Mouse (Mus musculus): ENCODE measurements at regions not wholly inside any gene's neighbourhood (a gene's known extent, or its start where the extent isn't known, plus 50 kb on each side); places are given as distances from the start of the nearest gene placed in this dataset.

- Histone ChIP-seq H3K9me3 (ENCODE audit: control insufficient read depth, low read length) (no peaks in the 10 kb centered on the region), H3K4me3 (replicated peaks; ENCODE audit: low read length) (no peak overlapping the region), H3K4me1 (replicated peaks; ENCODE audit: control insufficient read depth, insufficient read depth, low read length) (no peaks in the 10 kb centered on the region), H3K27ac (no peak overlapping the region), H3K27me3 (ENCODE audit: control insufficient read depth, insufficient read depth, low read length) (no peaks in the 10 kb centered on the region), H3K9ac (no peak overlapping the region), H3K4me2 (replicated peaks) (no peak overlapping the region), H3K36me3 (replicated peaks; ENCODE audit: control insufficient read depth, insufficient read depth) (no peaks in the 10 kb centered on the region)
- ATAC-seq (ENCODE audit: low FRiP score) (no peak), DNase-seq (ENCODE audit: low spot score) (no peak)
- WGBS = 90% methylated on average over 14 of the region's 14 CpGs
These were observed 195.0 kb upstream of the Cxcr4 start for GRCm38 (mm10) chr1:128786941-128787569.

DNA sequence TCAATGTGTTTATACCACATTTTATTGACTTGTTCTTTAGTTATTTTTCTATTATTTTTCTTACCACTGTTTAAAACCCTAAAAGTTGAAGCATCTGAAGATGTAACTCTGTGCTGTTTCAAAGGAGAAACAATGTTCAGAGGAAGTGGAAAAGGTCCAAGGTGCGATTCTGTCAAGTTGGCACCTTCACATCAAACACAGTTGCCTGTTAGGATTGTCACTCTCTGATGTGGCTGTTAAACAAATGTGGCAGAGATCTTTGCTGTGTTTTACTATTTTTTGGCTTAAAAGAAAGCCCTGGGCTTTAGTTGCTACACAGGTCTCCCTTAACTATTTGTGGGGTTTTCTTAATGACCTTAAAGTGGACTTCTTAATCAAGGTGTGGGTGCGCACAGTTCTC, 190.2 kb upstream of the Cxcr4 start:
- no peak overlapping the region for H3K4me2 ChIP-seq (replicated peaks)
- WGBS = 94% methylated on average over 2 of the region's 2 CpGs
- ATAC-seq (ENCODE audit: low FRiP score) = no peak
- no peaks in the 10 kb centered on the region for H3K4me1 ChIP-seq (replicated peaks; ENCODE audit: control insufficient read depth, insufficient read depth, low read length)
- no peaks in the 10 kb centered on the region for H3K36me3 ChIP-seq (replicated peaks; ENCODE audit: control insufficient read depth, insufficient read depth)
- no peaks in the 10 kb centered on the region for H3K27me3 ChIP-seq (ENCODE audit: control insufficient read depth, insufficient read depth, low read length)
- H3K9me3 ChIP-seq (ENCODE audit: control insufficient read depth, low read length) = no peaks in the 10 kb centered on the region
- no peak overlapping the region for H3K9ac ChIP-seq
- no peak overlapping the region for H3K27ac ChIP-seq
- no peak overlapping the region for H3K4me3 ChIP-seq (replicated peaks; ENCODE audit: low read length)
- DNase-seq (ENCODE audit: low spot score) = no peak

GRCm38 (mm10) chr1:128781871-128782270, 189.8 kb upstream of the Cxcr4 start:
- Histone ChIP-seq H3K9me3 (ENCODE audit: control insufficient read depth, low read length) (no peaks in the 10 kb centered on the region), H3K27me3 (ENCODE audit: control insufficient read depth, insufficient read depth, low read length) (no peaks in the 10 kb centered on the region), H3K9ac (no peak overlapping the region), H3K4me1 (replicated peaks; ENCODE audit: control insufficient read depth, insufficient read depth, low read length) (no peaks in the 10 kb centered on the region), H3K4me3 (replicated peaks; ENCODE audit: low read length) (no peak overlapping the region), H3K36me3 (replicated peaks; ENCODE audit: control insufficient read depth, insufficient read depth) (no peaks in the 10 kb centered on the region), H3K27ac (no peak overlapping the region), H3K4me2 (replicated peaks) (no peak overlapping the region)
- ATAC-seq (ENCODE audit: low FRiP score) (no peak), DNase-seq (ENCODE audit: low spot score) (no peak)
- WGBS = 75% methylated on average over 7 of the region's 7 CpGs

GRCm38 (mm10) chr1:128781311-128781710, 189.2 kb upstream of the Cxcr4 start:
- Histone ChIP-seq H3K4me2 (replicated peaks) (no peak overlapping the region), H3K4me1 (replicated peaks; ENCODE audit: control insufficient read depth, insufficient read depth, low read length) (no peaks in the 10 kb centered on the region), H3K36me3 (replicated peaks; ENCODE audit: control insufficient read depth, insufficient read depth) (no peaks in the 10 kb centered on the region), H3K9ac (no peak overlapping the region), H3K27me3 (ENCODE audit: control insufficient read depth, insufficient read depth, low read length) (no peaks in the 10 kb centered on the region), H3K4me3 (replicated peaks; ENCODE audit: low read length) (no peak overlapping the region), H3K27ac (no peak overlapping the region), H3K9me3 (ENCODE audit: control insufficient read depth, low read length) (no peaks in the 10 kb centered on the region)
- no peak for ATAC-seq (ENCODE audit: low FRiP score)
- 85% methylated on average over 4 of the region's 4 CpGs for WGBS
- no peak for DNase-seq (ENCODE audit: low spot score)

GRCm38 (mm10) chr1:128779586-128780158, 187.6 kb upstream of the Cxcr4 start:
- DNase-seq (ENCODE audit: low spot score) = no peak
- Histone ChIP-seq H3K27me3 (ENCODE audit: control insufficient read depth, insufficient read depth, low read length) (no peaks in the 10 kb centered on the region), H3K4me1 (replicated peaks; ENCODE audit: control insufficient read depth, insufficient read depth, low read length) (no peaks in the 10 kb centered on the region), H3K27ac (no peak overlapping the region), H3K9ac (no peak overlapping the region), H3K36me3 (replicated peaks; ENCODE audit: control insufficient read depth, insufficient read depth) (no peaks in the 10 kb centered on the region), H3K4me2 (replicated peaks) (no peak overlapping the region), H3K9me3 (ENCODE audit: control insufficient read depth, low read length) (no peaks in the 10 kb centered on the region), H3K4me3 (replicated peaks; ENCODE audit: low read length) (no peak overlapping the region)
- no peak for ATAC-seq (ENCODE audit: low FRiP score)
- WGBS = 88% methylated on average over 5 of the region's 5 CpGs

DNA sequence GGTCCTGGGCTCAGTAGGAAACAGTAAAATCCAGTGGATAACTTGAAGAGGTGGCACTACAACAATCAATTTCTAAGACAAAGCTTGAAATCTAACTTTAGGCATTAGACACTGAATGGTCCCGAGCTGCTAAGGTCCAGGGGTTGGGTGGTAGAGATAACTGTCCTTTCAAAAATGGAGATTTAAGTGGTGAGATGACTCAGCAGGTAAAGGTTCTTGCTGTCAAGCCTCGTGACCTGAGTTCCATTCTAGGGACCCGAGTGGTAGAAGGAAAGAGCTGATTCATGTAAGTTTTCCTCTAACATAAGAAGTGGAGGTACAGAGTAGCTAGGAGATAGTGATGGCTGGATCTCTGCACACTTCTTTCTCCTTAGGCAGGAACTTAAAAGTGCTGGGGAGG, 180.3 kb upstream of the Cxcr4 start:
- H3K27me3 ChIP-seq (ENCODE audit: control insufficient read depth, insufficient read depth, low read length) = no peaks in the 10 kb centered on the region
- no peak for ATAC-seq (ENCODE audit: low FRiP score)

GRCm38 (mm10) chr1:128770786-128771185, 178.7 kb upstream of the Cxcr4 start:
- no peaks in the 10 kb centered on the region for H3K36me3 ChIP-seq (replicated peaks; ENCODE audit: control insufficient read depth, insufficient read depth)
- no peak overlapping the region for H3K9ac ChIP-seq
- ATAC-seq (ENCODE audit: low FRiP score) = no peak
- DNase-seq (ENCODE audit: low spot score) = no peak
- no peaks in the 10 kb centered on the region for H3K4me1 ChIP-seq (replicated peaks; ENCODE audit: control insufficient read depth, insufficient read depth, low read length)
- 91% methylated on average over 5 of the region's 5 CpGs for WGBS
- no peak overlapping the region for H3K27ac ChIP-seq
- H3K4me2 ChIP-seq (replicated peaks) = no peak overlapping the region
- no peaks in the 10 kb centered on the region for H3K9me3 ChIP-seq (ENCODE audit: control insufficient read depth, low read length)
- H3K4me3 ChIP-seq (replicated peaks; ENCODE audit: low read length) = no peak overlapping the region
- no peaks in the 10 kb centered on the region for H3K27me3 ChIP-seq (ENCODE audit: control insufficient read depth, insufficient read depth, low read length)

More for the DNA sequence above, 180.3 kb upstream of the Cxcr4 start:
- no peak overlapping the region for H3K4me3 ChIP-seq (replicated peaks; ENCODE audit: low read length)
- no peaks in the 10 kb centered on the region for H3K4me1 ChIP-seq (replicated peaks; ENCODE audit: control insufficient read depth, insufficient read depth, low read length)
- H3K4me2 ChIP-seq (replicated peaks) = no peak overlapping the region
- H3K36me3 ChIP-seq (replicated peaks; ENCODE audit: control insufficient read depth, insufficient read depth) = no peaks in the 10 kb centered on the region
- WGBS = 96% methylated on average over 3 of the region's 3 CpGs
- no peak for DNase-seq (ENCODE audit: low spot score)
- H3K27ac ChIP-seq = no peak overlapping the region
- H3K9ac ChIP-seq = no peak overlapping the region
- H3K9me3 ChIP-seq (ENCODE audit: control insufficient read depth, low read length) = no peaks in the 10 kb centered on the region

- H3K27ac ChIP-seq = no peak overlapping the region
- no peaks in the 10 kb centered on the region for H3K27me3 ChIP-seq (ENCODE audit: control insufficient read depth, insufficient read depth, low read length)
- 96% methylated on average over 6 of the region's 6 CpGs for WGBS
- H3K9me3 ChIP-seq (ENCODE audit: control insufficient read depth, low read length) = no peaks in the 10 kb centered on the region
- H3K4me2 ChIP-seq (replicated peaks) = no peak overlapping the region
- no peak overlapping the region for H3K4me3 ChIP-seq (replicated peaks; ENCODE audit: low read length)
- no peaks in the 10 kb centered on the region for H3K36me3 ChIP-seq (replicated peaks; ENCODE audit: control insufficient read depth, insufficient read depth)
- DNase-seq (ENCODE audit: low spot score) (no peak), ATAC-seq (ENCODE audit: low FRiP score) (no peak)
- no peak overlapping the region for H3K9ac ChIP-seq
- no peaks in the 10 kb centered on the region for H3K4me1 ChIP-seq (replicated peaks; ENCODE audit: control insufficient read depth, insufficient read depth, low read length)
These were observed 175.9 kb upstream of the Cxcr4 start for GRCm38 (mm10) chr1:128767991-128768390.

- H3K4me3 ChIP-seq (replicated peaks; ENCODE audit: low read length) = no peak overlapping the region
- ATAC-seq (ENCODE audit: low FRiP score) = no peak
- H3K4me2 ChIP-seq (replicated peaks) = no peak overlapping the region
- no peaks in the 10 kb centered on the region for H3K27me3 ChIP-seq (ENCODE audit: control insufficient read depth, insufficient read depth, low read length)
- no peak overlapping the region for H3K9ac ChIP-seq
- H3K27ac ChIP-seq = no peak overlapping the region
- DNase-seq (ENCODE audit: low spot score) = no peak
- H3K36me3 ChIP-seq (replicated peaks; ENCODE audit: control insufficient read depth, insufficient read depth) = no peaks in the 10 kb centered on the region
- no peaks in the 10 kb centered on the region for H3K9me3 ChIP-seq (ENCODE audit: control insufficient read depth, low read length)
- 88% methylated on average over 3 of the region's 3 CpGs for WGBS
- H3K4me1 ChIP-seq (replicated peaks; ENCODE audit: control insufficient read depth, insufficient read depth, low read length) = no peaks in the 10 kb centered on the region
These were observed 175.3 kb upstream of the Cxcr4 start for GRCm38 (mm10) chr1:128767415-128767814.

DNA sequence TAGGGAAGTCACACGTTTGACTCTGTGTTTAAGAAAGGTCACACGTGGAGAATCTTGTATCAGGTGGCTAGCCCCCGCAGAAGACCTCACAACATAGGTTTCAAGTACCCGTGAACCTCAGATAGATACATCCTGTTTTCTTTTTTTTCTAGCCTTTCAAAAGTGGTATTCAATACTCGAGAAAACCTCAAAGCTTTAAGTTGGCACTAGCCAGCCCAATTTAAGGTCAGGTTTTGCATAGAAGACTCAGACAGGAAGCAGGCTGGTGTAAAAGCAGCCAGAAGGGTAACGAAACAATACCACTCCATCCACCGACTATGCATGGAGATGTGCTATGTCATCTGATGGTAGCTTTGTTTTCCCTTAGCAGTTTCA, 174.8 kb upstream of the Cxcr4 start:
- Histone ChIP-seq H3K36me3 (replicated peaks; ENCODE audit: control insufficient read depth, insufficient read depth) (no peaks in the 10 kb centered on the region), H3K27ac (no peak overlapping the region), H3K9me3 (ENCODE audit: control insufficient read depth, low read length) (no peaks in the 10 kb centered on the region), H3K4me1 (replicated peaks; ENCODE audit: control insufficient read depth, insufficient read depth, low read length) (no peaks in the 10 kb centered on the region), H3K4me2 (replicated peaks) (no peak overlapping the region), H3K9ac (no peak overlapping the region), H3K27me3 (ENCODE audit: control insufficient read depth, insufficient read depth, low read length) (no peaks in the 10 kb centered on the region), H3K4me3 (replicated peaks; ENCODE audit: low read length) (no peak overlapping the region)
- WGBS = 88% methylated on average over 7 of the region's 7 CpGs
- DNase-seq (ENCODE audit: low spot score) = no peak
- ATAC-seq (ENCODE audit: low FRiP score) = no peak

Data from hindbrain, embryonic 14.5 days (tissue).